16 mouse cellular contexts compared by ENCODE assay signal in the genomic region with DNA sequence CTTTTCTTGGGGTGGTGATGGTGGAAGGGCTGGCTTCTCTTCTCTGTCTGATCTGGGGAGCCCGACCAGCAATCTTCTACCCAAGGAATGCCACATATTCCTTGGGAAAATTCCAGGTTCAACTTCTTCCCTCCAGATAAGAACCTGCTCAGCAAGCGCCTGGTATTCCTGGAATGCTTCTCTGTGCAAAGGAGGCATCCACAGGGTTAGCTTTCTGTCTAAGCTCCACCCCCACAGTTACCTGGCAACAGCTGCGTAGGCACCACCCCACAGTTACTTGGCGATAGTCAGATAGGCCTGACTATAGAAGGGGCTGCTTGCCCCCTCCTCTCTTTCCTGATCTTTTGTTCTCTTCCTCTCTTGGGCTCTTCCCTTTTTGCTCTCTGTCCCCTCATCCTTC. TPM values are rescaled to one million over a fixed set of nuclear protein-coding genes. Genes with fewer than 3 reads are reported as not detected.
A peak's percentile ranks its signal among the peaks of the same experiment; 100 is the strongest.
DNase-seq lines count a peak whose midpoint lies in the region; ATAC-seq lines count a peak whose summit lies in the region.
"Had no signal": no experiment of that assay in that cellular context is flagged by ENCODE, and none has a peak within 500 bp of the region (broad histone marks: within the 10 kb centered on the region; RNA-seq: fewer than 3 reads in every experiment).

No protein-coding gene starts in this region.

- peaks cover 3% of the 10 kb centered on the region; the same call in 1 of the 2 replicates for H3K36me3 ChIP-seq in kidney, embryonic 15.5 days
- H3K36me3 ChIP-seq in forebrain, embryonic 15.5 days: no peaks in the 10 kb centered on the region

- peaks cover 11% of the 10 kb centered on the region; the same call in 1 of the 2 replicates for H3K27me3 ChIP-seq in kidney, embryonic 15.5 days
- no peaks in the 10 kb centered on the region; the same call in 1 of the 2 replicates for H3K27me3 ChIP-seq in forebrain, embryonic 15.5 days

- 12% methylated on average over 4 of the region's 4 CpGs for WGBS in kidney, embryonic 15.5 days
- 10% methylated on average over 4 of the region's 4 CpGs for WGBS in forebrain, embryonic 15.5 days

- DNase-seq in kidney, adult 11 months: no peak
- DNase-seq in ZHBTc4 (ENCODE audit: low read depth, low spot score): peak; percentile 92
- DNase-seq in kidney, postnatal 4 days: peak; percentile 22 to 32
- peak; percentile 39 for DNase-seq in mesoderm, embryonic 11.5 days (ENCODE audit: low read depth, low spot score)
- DNase-seq in thymus, postnatal 4 days: no peak
- DNase-seq: cerebellum, adult 9-10 months; forebrain, postnatal 0 days; layer of hippocampus, postnatal 36 days; thymus, adult 18-20 months had no signal

- H3K4me3 ChIP-seq in kidney, embryonic 15.5 days (replicated peaks): no peak overlapping the region
- no peak overlapping the region for H3K4me3 ChIP-seq in forebrain, embryonic 15.5 days

- H3K4me2 ChIP-seq in kidney, embryonic 15.5 days: no peak overlapping the region
- no peak overlapping the region for H3K4me2 ChIP-seq in forebrain, embryonic 15.5 days (replicated peaks)
- H3K4me2 ChIP-seq: hindbrain, embryonic 14.5 days had no signal

- ATAC-seq in kidney, embryonic 15.5 days (replicated peaks; ENCODE audit: low FRiP score): peak; percentile 77
- ATAC-seq in forebrain, embryonic 15.5 days (replicated peaks): no peak
- ATAC-seq in megakaryocyte-erythroid progenitor cell, adult 5-6 weeks (replicated peaks; ENCODE audit: low FRiP score, low TSS enrichment, poor library complexity, severe bottlenecking): no peak
- ATAC-seq: forebrain, postnatal 0 days had no signal

- no peaks in the 10 kb centered on the region for H3K9me3 ChIP-seq in kidney, embryonic 15.5 days (replicated peaks)
- H3K9me3 ChIP-seq in forebrain, embryonic 15.5 days: no peaks in the 10 kb centered on the region

- no peak overlapping the region for H3K27ac ChIP-seq in kidney, embryonic 15.5 days
- no peak overlapping the region for H3K27ac ChIP-seq in forebrain, embryonic 15.5 days (replicated peaks)
- H3K27ac ChIP-seq: hindbrain, embryonic 14.5 days had no signal

- H3K9ac ChIP-seq in kidney, embryonic 15.5 days: no peak overlapping the region
- no peak overlapping the region for H3K9ac ChIP-seq in forebrain, embryonic 15.5 days (replicated peaks)
- H3K9ac ChIP-seq: forebrain, postnatal 0 days; hindbrain, embryonic 14.5 days had no signal

- peaks cover 17% of the 10 kb centered on the region for H3K4me1 ChIP-seq in kidney, embryonic 15.5 days
- peaks cover 16% of the 10 kb centered on the region for H3K4me1 ChIP-seq in forebrain, embryonic 15.5 days

RNA-seq across cellular contexts. Expression of gene Zscan26, which starts 2.8 kb away (rescaled TPM):
- polyA plus RNA-seq in kidney, embryonic 15.5 days (2015; fragmentation: Nextera tagmentation; extraction: Ambion mirVana): 32.6 and 37.0 TPM in 2 replicates
- 19.3 and 20.8 TPM in 2 replicates for polyA plus RNA-seq in forebrain, embryonic 15.5 days (2015; fragmentation: Nextera tagmentation; extraction: Ambion mirVana)
- total RNA-seq in megakaryocyte-erythroid progenitor cell, adult 5-6 weeks (2014; fragmentation: Nextera tagmentation): 11.1 and 23.8 TPM in 2 replicates
- 16.8 and 21.2 TPM in 2 replicates for total RNA-seq in megakaryocyte-erythroid progenitor cell, adult 5-6 weeks (2017)

RNA-seq across cellular contexts. Expression of gene Nkapl, which starts 12.0 kb away (rescaled TPM):
- 2.0 and 2.9 TPM in 2 replicates for polyA plus RNA-seq in kidney, embryonic 15.5 days (2015; fragmentation: Nextera tagmentation; extraction: Ambion mirVana)
- polyA plus RNA-seq in forebrain, embryonic 15.5 days (2015; fragmentation: Nextera tagmentation; extraction: Ambion mirVana): 3.4 and 3.5 TPM in 2 replicates
- total RNA-seq in megakaryocyte-erythroid progenitor cell, adult 5-6 weeks (2014; fragmentation: Nextera tagmentation): not detected in 2 replicates
- total RNA-seq in megakaryocyte-erythroid progenitor cell, adult 5-6 weeks (2017): 1.1 TPM in 1 of 2 replicates, not detected in the other

RNA-seq across cellular contexts. Expression of gene Pgbd1, which starts 15.5 kb away (rescaled TPM):
- 3.6 and 3.9 TPM in 2 replicates for polyA plus RNA-seq in kidney, embryonic 15.5 days (2015; fragmentation: Nextera tagmentation; extraction: Ambion mirVana)
- 2.8 and 3.5 TPM in 2 replicates for polyA plus RNA-seq in forebrain, embryonic 15.5 days (2015; fragmentation: Nextera tagmentation; extraction: Ambion mirVana)
- 2.8 and 4.3 TPM in 2 replicates for total RNA-seq in megakaryocyte-erythroid progenitor cell, adult 5-6 weeks (2014; fragmentation: Nextera tagmentation)
- total RNA-seq in megakaryocyte-erythroid progenitor cell, adult 5-6 weeks (2017): 4.5 and 6.1 TPM in 2 replicates

RNA-seq across cellular contexts. Expression of gene Zkscan4, which starts 22.4 kb away (rescaled TPM):
- polyA plus RNA-seq in kidney, embryonic 15.5 days (2015; fragmentation: Nextera tagmentation; extraction: Ambion mirVana): 3.5 and 4.0 TPM in 2 replicates
- polyA plus RNA-seq in forebrain, embryonic 15.5 days (2015; fragmentation: Nextera tagmentation; extraction: Ambion mirVana): 9.4 and 11.0 TPM in 2 replicates
- total RNA-seq in megakaryocyte-erythroid progenitor cell, adult 5-6 weeks (2014; fragmentation: Nextera tagmentation): not detected in 2 replicates
- not detected in 2 replicates for total RNA-seq in megakaryocyte-erythroid progenitor cell, adult 5-6 weeks (2017)

RNA-seq across cellular contexts. Expression of gene Gm10065, which starts 22.9 kb away (rescaled TPM):
- not detected in 2 replicates for polyA plus RNA-seq in kidney, embryonic 15.5 days (2015; fragmentation: Nextera tagmentation; extraction: Ambion mirVana)
- not detected in 2 replicates for polyA plus RNA-seq in forebrain, embryonic 15.5 days (2015; fragmentation: Nextera tagmentation; extraction: Ambion mirVana)
- total RNA-seq in megakaryocyte-erythroid progenitor cell, adult 5-6 weeks (2014; fragmentation: Nextera tagmentation): not detected in 2 replicates
- not detected in 2 replicates for total RNA-seq in megakaryocyte-erythroid progenitor cell, adult 5-6 weeks (2017)
- total RNA-seq: forebrain, postnatal 0 days; layer of hippocampus, postnatal 36 days had no signal
- polyA plus RNA-seq: brain, embryonic 14.5 days; forebrain, postnatal 0 days; gonadal fat pad, adult 2 months; hindbrain, embryonic 14.5 days; limb, embryonic 14.5 days had no signal

Comparison
In these comparisons a context has a peak if more than half of its experiments do, and no peak if none do; other contexts are left out.
1. DNase-seq: peak in ZHBTc4 (single experiment), kidney, postnatal 4 days (2 of 2) and mesoderm, embryonic 11.5 days (single experiment); none in kidney, adult 11 months (single experiment) and thymus, postnatal 4 days (single experiment).